Mouse (Mus musculus): ENCODE results near the gene Fetub.

DNA sequence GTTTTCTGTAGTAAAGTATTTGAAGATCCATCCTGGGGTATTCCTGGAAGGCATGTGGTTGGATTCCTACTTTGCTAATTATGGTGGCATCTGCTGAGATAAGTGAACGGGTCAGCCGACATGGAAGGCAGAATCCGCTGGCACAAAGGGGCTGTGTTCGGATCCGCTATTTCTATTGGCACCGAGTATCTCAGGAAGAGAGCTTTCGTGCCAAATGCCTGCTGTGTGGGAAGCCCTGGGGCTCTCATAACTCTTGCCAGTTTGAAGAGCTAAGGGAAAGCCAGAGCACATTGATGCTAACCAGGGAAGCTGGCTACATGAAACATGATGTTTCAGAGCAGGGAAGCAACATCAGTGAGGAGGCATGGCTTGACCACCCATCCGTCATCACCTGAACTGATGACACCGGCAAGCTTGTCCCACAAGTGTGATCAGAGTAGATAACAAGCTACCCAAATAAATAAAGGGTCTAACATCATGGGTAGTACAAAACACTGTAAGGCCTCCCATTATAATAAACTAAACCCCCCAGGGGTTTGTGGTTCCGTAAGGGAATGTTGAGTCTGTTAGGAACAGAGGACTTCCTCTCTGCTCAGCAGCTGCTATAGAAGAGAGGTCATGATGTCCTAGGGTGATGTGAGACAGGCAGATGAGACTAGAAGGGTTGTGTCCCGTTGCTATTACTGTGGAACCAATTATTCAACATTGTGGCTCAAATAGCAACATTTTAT, 40.3 kb upstream of the Fetub start:
- TF ChIP-seq CTCF (IDR thresholded peaks at IDR 0.05; ENCODE audit: low read depth, low read length) = no peak
- no peak for TF ChIP-seq POLR2A (IDR thresholded peaks at IDR 0.05; ENCODE audit: borderline replicate concordance, low read depth, low read length)
